Mouse (Mus musculus) limb, embryonic 14.5 days (tissue): ENCODE measurements around the gene Fgfr2. TPM values are rescaled to one million over a fixed set of nuclear protein-coding genes. Genes with fewer than 3 reads are reported as not detected.

ENCODE experiments used
- ATAC-seq: fragments of 200-750 bp; cut with Nextera tagmentation; 2 replicates; pipeline ENCODE4 v1.8.0; 2017; ENCODE audit warnings: low read depth, moderate number of reproducible peaks, moderate TSS enrichment; ENCODE audit not compliant: low FRiP score
- DNase-seq: peaks from one replicate; pipeline ENCODE4 v3.0.0-alpha.2; 2015; ENCODE audit warnings: low spot score
- H3K27ac ChIP-seq: fragments of 300-500 bp; sonication (generic); replicated peaks from 2 replicates; pipeline ENCODE4 v1.5.1; 2014; ENCODE audit warnings: low read depth, mild to moderate bottlenecking, low read length, moderate library complexity, mixed read lengths
- H3K27me3 ChIP-seq: fragments of 300-500 bp; sonication (generic); 2 replicates; pipeline ENCODE4 v1.6.1; 2014; ENCODE audit warnings: low read length, mixed read lengths; ENCODE audit not compliant: control insufficient read depth, insufficient read depth
- H3K36me3 ChIP-seq: fragments of 300-500 bp; sonication (generic); 2 replicates; pipeline ENCODE4 v1.6.1; 2014; ENCODE audit warnings: mild to moderate bottlenecking, low read length, moderate library complexity, mixed read lengths; ENCODE audit not compliant: control insufficient read depth, insufficient read depth
- H3K4me1 ChIP-seq: fragments of 300-500 bp; sonication (generic); 2 replicates; pipeline ENCODE4 v1.6.1; 2014; ENCODE audit warnings: antibody characterized with exemption, low read length, mixed read lengths; ENCODE audit not compliant: control insufficient read depth, insufficient read depth
- H3K4me2 ChIP-seq: fragments of 300-500 bp; sonication (generic); replicated peaks from 2 replicates; pipeline ENCODE4 v1.6.1; 2014; ENCODE audit warnings: low read depth, mild to moderate bottlenecking, low read length, moderate library complexity; ENCODE audit not compliant: severe bottlenecking
- H3K4me3 ChIP-seq: fragments of 300-500 bp; sonication (generic); replicated peaks from 2 replicates; pipeline ENCODE4 v1.5.1; 2014; ENCODE audit warnings: low read length
- H3K9ac ChIP-seq: fragments of 300-500 bp; sonication (generic); 2 replicates; pipeline ENCODE4 v1.6.1; 2014; ENCODE audit warnings: mild to moderate bottlenecking, low read depth, low read length, moderate library complexity; ENCODE audit not compliant: severe bottlenecking
- H3K9me3 ChIP-seq: fragments of 300-500 bp; sonication (generic); 2 replicates; pipeline ENCODE4 v1.6.1; 2016; ENCODE audit warnings: low read length; ENCODE audit not compliant: control insufficient read depth
- POLR2A ChIP-seq: fragments of 200-500 bp; IDR thresholded peaks from 2 replicates; pipeline ENCODE4 v1.8.0; 2012; ENCODE audit warnings: inconsistent platforms, mild to moderate bottlenecking, moderate library complexity, borderline replicate concordance; ENCODE audit not compliant: insufficient read depth, insufficient read length; ENCODE audit errors: extremely low read depth
- WGBS: fragments of 180-500 bp; shearing (Covaris S2); extraction: QIAGEN DNeasy Blood & Tissue Kit; methylation state at CpG from one replicate; pipeline ENCODE4 v1.1.7; 2014; 5-methylcytosine and 5-hydroxymethylcytosine counted together
- polyA plus RNA-seq, 2 experiments: library from polyadenylated mRNA; depleted of rRNA in 1 of 2; stranded (reverse) in 1 of 2; unstranded in 1 of 2; fragments of >200 nt; fragmentation: Nextera tagmentation in 1 of 2; extraction: Ambion mirVana in 1 of 2; gene quantifications; 2 replicates each; pipeline versions ENCODE4 v1.2.1 to v1.2.3; 2012 to 2014

The Fgfr2 gene
- polyA plus RNA-seq, 2 experiments, result 131 to 133 TPM

DNA sequence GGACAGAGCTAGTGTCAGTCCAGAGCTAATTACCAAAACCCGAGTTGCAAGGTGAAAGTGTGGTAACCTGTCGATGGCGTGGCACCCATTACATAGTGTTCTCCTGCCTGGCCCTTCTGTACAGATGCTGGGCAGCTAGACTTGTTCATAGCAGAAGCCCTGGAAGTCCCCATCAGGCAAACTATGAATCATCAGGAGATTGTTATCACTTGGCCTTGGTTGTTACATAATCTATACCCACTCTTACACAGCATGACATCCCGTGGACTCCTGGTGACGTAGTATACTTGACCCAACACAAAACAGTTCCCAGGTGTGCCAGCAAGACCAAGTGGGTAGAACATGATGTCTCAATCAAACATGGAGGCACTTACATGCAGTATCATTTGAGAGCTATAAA is 2885.9 kb downstream of the Fgfr2 start:
- no peak overlapping the region for H3K4me2 ChIP-seq
- H3K4me1 ChIP-seq, result peaks cover 22% of the 10 kb centered on the region
- no peak overlapping the region for H3K4me3 ChIP-seq
- H3K36me3 ChIP-seq, result peaks cover 36% of the 10 kb centered on the region
- no peak for TF ChIP-seq POLR2A
- no peak for DNase-seq
- 72% methylated on average over 5 of the region's 5 CpGs for WGBS
- H3K9ac ChIP-seq, result no peak overlapping the region
- no peaks in the 10 kb centered on the region for H3K9me3 ChIP-seq
- no peak overlapping the region for H3K27ac ChIP-seq
- no peaks in the 10 kb centered on the region for H3K27me3 ChIP-seq
- no peak for ATAC-seq

DNA sequence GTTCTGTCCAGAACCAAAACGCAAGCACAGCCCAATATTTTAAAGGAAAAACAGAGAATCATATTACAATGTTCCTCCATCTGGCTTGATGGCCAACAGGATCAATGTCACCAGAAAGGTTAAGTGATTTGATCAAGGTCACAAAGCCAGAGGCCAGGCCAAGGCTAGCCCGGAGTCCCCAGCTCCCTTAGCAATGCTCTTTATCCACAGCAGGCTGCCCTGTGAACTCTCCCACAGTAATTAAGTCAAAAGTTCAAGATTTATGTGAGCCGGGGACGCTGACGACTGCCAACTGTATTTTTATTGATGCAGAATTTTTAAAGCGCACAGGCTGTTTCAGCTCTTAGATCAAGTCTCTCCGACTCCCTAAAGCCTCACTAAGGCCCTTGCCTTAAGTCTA is 2889.4 kb downstream of the Fgfr2 start:
- ATAC-seq (no peak), DNase-seq (no peak)
- peaks cover 23% of the 10 kb centered on the region for H3K36me3 ChIP-seq
- H3K4me1 ChIP-seq, result peaks cover 34% of the 10 kb centered on the region
- no peak overlapping the region for H3K9ac ChIP-seq
- H3K4me3 ChIP-seq, result no peak overlapping the region
- no peaks in the 10 kb centered on the region for H3K9me3 ChIP-seq
- 24% methylated on average over 7 of the region's 7 CpGs for WGBS
- no peaks in the 10 kb centered on the region for H3K27me3 ChIP-seq
- TF ChIP-seq POLR2A, result no peak
- H3K27ac ChIP-seq, result no peak overlapping the region
- no peak overlapping the region for H3K4me2 ChIP-seq

DNA sequence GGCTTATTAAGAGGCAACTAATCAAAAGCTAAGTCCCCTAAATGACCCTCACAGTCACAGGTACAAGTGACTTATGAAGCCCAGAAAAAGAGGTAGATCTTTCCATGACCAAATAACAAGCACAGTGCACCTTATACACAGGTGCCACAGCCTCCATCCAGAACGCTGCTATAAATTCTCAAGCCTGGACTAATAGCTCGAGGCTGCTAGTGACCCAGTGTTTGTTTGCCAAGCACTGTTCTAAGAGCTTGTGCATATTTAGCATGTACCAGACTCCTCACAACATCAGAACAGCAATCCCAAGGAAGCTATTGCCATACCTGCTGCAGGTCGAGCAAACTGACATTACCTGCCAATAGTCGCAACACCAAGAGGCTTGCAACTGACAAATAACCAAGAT is 2893.1 kb downstream of the Fgfr2 start:
- H3K4me1 ChIP-seq, result peaks cover 57% of the 10 kb centered on the region
- no peak overlapping the region for H3K27ac ChIP-seq
- WGBS, result 70% methylated on average over 4 of the region's 4 CpGs
- H3K9ac ChIP-seq, result no peak overlapping the region
- H3K36me3 ChIP-seq, result peaks cover 47% of the 10 kb centered on the region
- no peak overlapping the region for H3K4me2 ChIP-seq
- ATAC-seq (no peak), DNase-seq (no peak)
- no peaks in the 10 kb centered on the region for H3K9me3 ChIP-seq
- no peak overlapping the region for H3K4me3 ChIP-seq
- no peaks in the 10 kb centered on the region for H3K27me3 ChIP-seq
- TF ChIP-seq POLR2A, result no peak

DNA sequence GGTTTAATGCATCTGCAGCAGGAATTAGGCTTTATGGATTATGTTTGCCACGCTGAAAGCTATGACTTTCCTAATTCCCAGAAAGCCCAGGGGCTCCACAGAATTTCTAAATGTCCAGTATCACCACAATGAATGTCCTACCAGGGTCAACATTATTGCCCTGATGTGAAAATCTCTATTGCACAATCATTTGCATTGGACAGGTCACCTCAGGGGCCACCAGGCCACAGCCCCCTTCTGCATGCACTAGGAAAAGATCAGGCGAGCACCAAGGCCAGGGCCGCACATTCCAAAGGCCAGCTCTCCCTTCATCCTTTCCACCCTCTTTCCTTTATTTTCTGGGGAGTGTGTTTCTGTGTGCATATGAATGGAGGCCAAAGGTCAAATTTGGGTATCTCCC is 2897.9 kb downstream of the Fgfr2 start:
- peaks cover 53% of the 10 kb centered on the region for H3K4me1 ChIP-seq
- H3K27ac ChIP-seq, result no peak overlapping the region

DNA sequence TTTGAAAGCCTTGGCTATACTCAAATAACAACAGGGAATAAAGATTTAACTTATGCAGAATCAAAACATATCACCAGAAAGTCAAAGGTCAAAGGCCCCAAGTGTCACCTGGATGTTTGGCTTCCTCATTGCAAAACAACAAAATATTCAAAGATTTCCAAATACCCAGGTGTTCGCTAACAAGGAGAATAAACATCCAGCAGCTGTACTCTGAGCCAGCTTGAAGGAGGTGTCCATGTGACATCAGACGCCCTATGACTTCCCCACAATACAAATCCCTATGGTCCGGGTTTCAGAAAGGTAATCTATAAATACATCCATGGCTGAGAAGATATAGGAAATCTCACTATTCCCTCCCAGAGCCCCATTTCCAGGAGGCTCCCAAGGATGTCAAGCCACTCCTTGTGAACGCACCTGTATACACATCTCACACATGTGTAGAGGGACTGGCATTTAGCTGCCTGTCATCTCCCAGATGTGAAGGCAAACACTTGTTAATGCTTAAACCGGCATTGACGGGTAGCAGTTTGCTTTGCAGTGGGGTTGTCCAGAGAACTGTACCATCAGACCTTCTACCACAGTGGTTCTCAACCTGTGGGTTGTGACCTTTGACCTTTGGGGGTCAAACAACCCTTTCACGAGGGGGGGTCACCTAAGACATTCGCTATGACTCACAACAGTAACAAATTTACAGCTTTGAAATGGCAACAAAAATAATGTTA is 2900.4 kb downstream of the Fgfr2 start:
- H3K27me3 ChIP-seq, result no peaks in the 10 kb centered on the region
- H3K4me2 ChIP-seq, result no peak overlapping the region
- no peak overlapping the region for H3K4me3 ChIP-seq
- no peak overlapping the region for H3K9ac ChIP-seq
- H3K36me3 ChIP-seq, result peaks cover 39% of the 10 kb centered on the region
- H3K9me3 ChIP-seq, result no peaks in the 10 kb centered on the region
- WGBS, result 75% methylated on average over 8 of the region's 8 CpGs
- no peak for TF ChIP-seq POLR2A
- peaks cover 33% of the 10 kb centered on the region for H3K4me1 ChIP-seq
- DNase-seq (no peak), ATAC-seq (no peak)
- no peak overlapping the region for H3K27ac ChIP-seq

More for the DNA sequence above, 2897.9 kb downstream of the Fgfr2 start:
- DNase-seq (no peak), ATAC-seq (no peak)
- H3K4me3 ChIP-seq, result no peak overlapping the region
- no peaks in the 10 kb centered on the region for H3K9me3 ChIP-seq
- no peak overlapping the region for H3K4me2 ChIP-seq
- WGBS, result 81% methylated on average over 3 of the region's 3 CpGs
- no peak overlapping the region for H3K9ac ChIP-seq
- TF ChIP-seq POLR2A, result no peak
- H3K36me3 ChIP-seq, result peaks cover 36% of the 10 kb centered on the region; the same call in 1 of the 2 replicates
- no peaks in the 10 kb centered on the region for H3K27me3 ChIP-seq
